Mouse (Mus musculus) embryo, embryonic 11 days (tissue): ENCODE measurements around the gene Nhp2.
A peak's percentile ranks its signal among the peaks of the same experiment; 100 is the strongest.
"Not testable (repeated sequence)": the region's sequence is repeated elsewhere in the genome, so short reads cannot be mapped to it uniquely, and the experiment has no call there.

Experiments used
- DNase-seq: peaks from one replicate; pipeline ENCODE4 v3.0.0-alpha.2; 2015

Nhp2 gene

GRCm38 (mm10) chr11:51606447-51607095 is 13.0 kb upstream of the Nhp2 start, which contains the start of gene Hnrnpab:
Gene Hnrnpab (minus strand): TSS chr11:51606847.
- peak; percentile 98 for DNase-seq

- no peak for DNase-seq
Observed at GRCm38 (mm10) chr11:51607096-51607738, 12.3 kb upstream of the Nhp2 start.

- DNase-seq: no peak
Observed at GRCm38 (mm10) chr11:51609266-51609909, 10.1 kb upstream of the Nhp2 start.

- not testable (repeated sequence) for DNase-seq
Observed at GRCm38 (mm10) chr11:51609940-51610339, 9.6 kb upstream of the Nhp2 start.

- no peak for DNase-seq
Observed at GRCm38 (mm10) chr11:51614256-51614655, 5.3 kb upstream of the Nhp2 start.

GRCm38 (mm10) chr11:51615129-51615528 is 4.4 kb upstream of the Nhp2 start:
- no peak for DNase-seq

- DNase-seq: peak; percentile 85
Observed at GRCm38 (mm10) chr11:51615601-51616000, 3.9 kb upstream of the Nhp2 start.

- DNase-seq: not testable (repeated sequence)
Observed at GRCm38 (mm10) chr11:51616113-51616512, 3.4 kb upstream of the Nhp2 start.

- DNase-seq: peak; percentile 82
Observed at GRCm38 (mm10) chr11:51617693-51618092, 1.8 kb upstream of the Nhp2 start.

- no peak for DNase-seq
Observed at GRCm38 (mm10) chr11:51618894-51619408, 584 bp upstream of the Nhp2 start.

- DNase-seq: no peak
Observed at GRCm38 (mm10) chr11:51620084-51620483, 549 bp downstream of the Nhp2 start.

- DNase-seq: no peak
Observed at GRCm38 (mm10) chr11:51621776-51622175, 2.2 kb downstream of the Nhp2 start.

GRCm38 (mm10) chr11:51622971-51623491 is 3.5 kb downstream of the Nhp2 start:
- DNase-seq: no peak

GRCm38 (mm10) chr11:51625187-51625820 is 5.8 kb downstream of the Nhp2 start:
- DNase-seq: no peak

GRCm38 (mm10) chr11:51627425-51627824 is 7.9 kb downstream of the Nhp2 start:
- no peak for DNase-seq

GRCm38 (mm10) chr11:51627907-51628306 is 8.4 kb downstream of the Nhp2 start:
- DNase-seq: no peak

- DNase-seq: no peak
Observed at GRCm38 (mm10) chr11:51629651-51630314, 10.2 kb downstream of the Nhp2 start.

- DNase-seq: no peak
Observed at GRCm38 (mm10) chr11:51632130-51632753, 12.7 kb downstream of the Nhp2 start.

GRCm38 (mm10) chr11:51633200-51633599 is 13.7 kb downstream of the Nhp2 start:
- DNase-seq: not testable (repeated sequence)

GRCm38 (mm10) chr11:51633721-51634120 is 14.2 kb downstream of the Nhp2 start:
- no peak for DNase-seq

- DNase-seq: no peak
Observed at GRCm38 (mm10) chr11:51635127-51635524, 15.6 kb downstream of the Nhp2 start.
